Mouse (Mus musculus): Measurements from ENCODE around the gene Rd3l.
"Not testable (repeated sequence)": the region's sequence is repeated elsewhere in the genome, so short reads cannot be mapped to it uniquely, and the experiment has no call there.

Rd3l gene

GRCm38 (mm10) chr12:111966683-111967173, 14.4 kb downstream of the Rd3l start, which contains the start of gene Atp5mpl:
TSS of gene Atp5mpl (minus strand) at chr12:111966977.
- DNase-seq (ENCODE audit: low spot score): peak; percentile 98

- no peak for DNase-seq (ENCODE audit: low spot score)
These were observed 17.8 kb downstream of the Rd3l start for GRCm38 (mm10) chr12:111963339-111963738.

GRCm38 (mm10) chr12:111958101-111958865, 22.8 kb downstream of the Rd3l start:
- DNase-seq (ENCODE audit: low spot score): peak; percentile 48

GRCm38 (mm10) chr12:111956173-111956572, 24.9 kb downstream of the Rd3l start:
- no peak for DNase-seq (ENCODE audit: low spot score)

GRCm38 (mm10) chr12:111951701-111952100, 29.4 kb downstream of the Rd3l start:
- DNase-seq (ENCODE audit: low spot score): no peak

- no peak for DNase-seq (ENCODE audit: low spot score)
These were observed 30.6 kb downstream of the Rd3l start for GRCm38 (mm10) chr12:111950486-111950885.

- no peak for DNase-seq (ENCODE audit: low spot score)
These were observed 34.4 kb downstream of the Rd3l start for GRCm38 (mm10) chr12:111946716-111947115.

- not testable (repeated sequence) for DNase-seq (ENCODE audit: low spot score)
These were observed 35.1 kb downstream of the Rd3l start for GRCm38 (mm10) chr12:111945765-111946655.

- no peak for DNase-seq (ENCODE audit: low spot score)
These were observed 36.0 kb downstream of the Rd3l start for GRCm38 (mm10) chr12:111945115-111945514.

- DNase-seq (ENCODE audit: low spot score): not testable (repeated sequence)
These were observed 36.8 kb downstream of the Rd3l start for GRCm38 (mm10) chr12:111944065-111944987.

- DNase-seq (ENCODE audit: low spot score): no peak
These were observed 37.6 kb downstream of the Rd3l start for GRCm38 (mm10) chr12:111943421-111944064.

- DNase-seq (ENCODE audit: low spot score): no peak
These were observed 42.4 kb downstream of the Rd3l start for GRCm38 (mm10) chr12:111938623-111939177.

GRCm38 (mm10) chr12:111936706-111937550, 44.2 kb downstream of the Rd3l start:
- peak; percentile 66 for DNase-seq (ENCODE audit: low spot score)

GRCm38 (mm10) chr12:111933971-111934370, 47.1 kb downstream of the Rd3l start:
- no peak for DNase-seq (ENCODE audit: low spot score)

- DNase-seq (ENCODE audit: low spot score): no peak
These were observed 47.9 kb downstream of the Rd3l start for GRCm38 (mm10) chr12:111933032-111933704.

- DNase-seq (ENCODE audit: low spot score): no peak
These were observed 48.6 kb downstream of the Rd3l start for GRCm38 (mm10) chr12:111932513-111932912.

GRCm38 (mm10) chr12:111931411-111932025, 49.6 kb downstream of the Rd3l start:
- DNase-seq (ENCODE audit: low spot score): no peak
